Mouse (Mus musculus): Measurements from ENCODE around the gene Cd44. TPM values are rescaled to one million over a fixed set of nuclear protein-coding genes. Genes with fewer than 3 reads are reported as not detected.

The Cd44 gene
- polyA plus RNA-seq, 1 experiment from 2014 or later = 2.2 TPM

DNA sequence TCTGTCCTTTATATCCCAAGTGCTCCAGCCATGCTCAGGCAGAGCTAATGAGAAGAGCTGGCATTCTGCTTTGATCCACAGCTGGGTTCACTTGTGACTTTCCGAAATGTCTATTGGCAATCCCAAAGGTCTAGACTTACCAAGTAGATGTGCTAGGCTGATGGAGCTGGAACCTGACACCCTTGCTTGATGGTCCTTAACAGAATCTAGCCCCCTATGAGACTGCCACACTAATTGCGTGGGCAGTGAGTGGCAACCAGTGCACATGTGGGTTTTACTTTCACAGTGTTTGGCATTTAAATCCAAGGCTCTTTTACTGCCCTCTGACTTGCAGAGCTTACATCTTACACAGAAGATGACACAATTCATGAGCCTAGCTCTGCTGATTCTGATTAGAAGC, 29.0 kb downstream of the Cd44 start:
- Histone ChIP-seq H3K9ac (ENCODE audit: low read length) (no peak overlapping the region), H3K27me3 (ENCODE audit: control insufficient read depth, insufficient read depth, low read length) (no peaks in the 10 kb centered on the region), H3K4me1 (ENCODE audit: control insufficient read depth, insufficient read depth, low read length) (no peaks in the 10 kb centered on the region), H3K4me3 (ENCODE audit: low read depth, low read length) (no peak overlapping the region), H3K4me2 (ENCODE audit: low read depth) (no peak overlapping the region), H3K9me3 (ENCODE audit: control insufficient read depth, low read length) (no peaks in the 10 kb centered on the region), H3K36me3 (ENCODE audit: control insufficient read depth, insufficient read depth, low read length) (no peaks in the 10 kb centered on the region), H3K27ac (ENCODE audit: low read depth, low read length) (no peak overlapping the region)
- no peak for ATAC-seq (ENCODE audit: insufficient read depth, low FRiP score, low TSS enrichment)
- WGBS = 81% methylated on average over 2 of the region's 2 CpGs
- DNase-seq (ENCODE audit: low spot score) = no peak

DNA sequence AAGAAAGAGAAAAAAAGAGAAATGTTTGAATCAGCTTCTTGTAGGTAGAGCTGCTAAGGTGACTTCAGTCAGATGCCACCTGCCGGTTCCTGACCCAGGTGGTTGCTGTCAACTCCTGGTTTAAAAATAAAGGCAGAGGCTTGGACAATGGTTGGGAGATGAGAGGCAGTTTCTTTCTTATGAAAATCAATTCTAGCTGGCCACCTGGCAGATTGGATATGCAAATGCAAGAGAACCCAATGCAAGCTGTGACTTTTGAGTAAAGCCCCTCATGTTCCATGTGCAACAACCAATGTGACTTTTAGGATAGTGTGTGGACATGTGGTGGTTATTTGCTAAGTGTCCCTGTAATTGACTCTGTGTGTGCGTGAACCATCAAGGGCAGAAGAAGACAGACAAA, 33.0 kb downstream of the Cd44 start:
- DNase-seq (ENCODE audit: low spot score) (no peak), ATAC-seq (ENCODE audit: insufficient read depth, low FRiP score, low TSS enrichment) (no peak)
- Histone ChIP-seq H3K36me3 (ENCODE audit: control insufficient read depth, insufficient read depth, low read length) (no peaks in the 10 kb centered on the region), H3K4me1 (ENCODE audit: control insufficient read depth, insufficient read depth, low read length) (no peaks in the 10 kb centered on the region), H3K27ac (ENCODE audit: low read depth, low read length) (no peak overlapping the region), H3K4me3 (ENCODE audit: low read depth, low read length) (no peak overlapping the region), H3K27me3 (ENCODE audit: control insufficient read depth, insufficient read depth, low read length) (no peaks in the 10 kb centered on the region), H3K9me3 (ENCODE audit: control insufficient read depth, low read length) (no peaks in the 10 kb centered on the region), H3K9ac (ENCODE audit: low read length) (no peak overlapping the region), H3K4me2 (ENCODE audit: low read depth) (no peak overlapping the region)
- WGBS = 86% methylated on average over 2 of the region's 2 CpGs

DNA sequence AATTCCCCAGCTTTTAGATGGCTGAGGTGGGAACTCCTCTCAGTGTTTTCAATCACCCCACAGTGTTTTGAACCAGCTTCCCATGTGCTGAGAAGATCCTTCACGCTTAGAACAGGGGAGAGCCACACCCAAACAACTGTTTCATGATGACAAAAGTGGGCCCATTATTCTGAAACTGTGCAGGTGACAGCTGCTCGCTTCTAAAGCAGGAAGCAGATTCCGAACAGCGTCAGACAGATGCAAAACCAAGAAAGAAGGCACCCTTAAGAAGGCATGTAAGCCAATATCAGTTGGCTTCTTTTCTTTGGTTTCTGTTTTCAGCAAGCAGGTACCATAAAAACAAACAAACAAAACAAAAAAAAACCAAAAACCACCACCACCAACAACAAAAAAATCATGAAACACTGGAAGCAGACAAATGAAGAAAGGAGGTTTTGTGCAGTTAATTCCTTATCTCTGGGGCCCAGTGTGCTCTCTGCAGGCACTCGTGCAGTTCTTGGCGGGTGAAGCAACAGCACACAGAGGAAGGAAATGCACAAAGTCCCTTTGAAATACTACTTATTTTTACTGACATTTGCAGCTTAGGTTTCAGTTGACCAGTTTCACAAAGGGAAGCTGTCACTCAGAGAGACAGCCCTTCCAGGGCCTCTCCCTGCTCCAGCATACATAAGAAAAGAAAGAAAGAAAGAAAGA, 33.9 kb downstream of the Cd44 start:
- Histone ChIP-seq H3K4me2 (ENCODE audit: low read depth) (no peak overlapping the region), H3K4me3 (ENCODE audit: low read depth, low read length) (no peak overlapping the region), H3K27ac (ENCODE audit: low read depth, low read length) (no peak overlapping the region), H3K9me3 (ENCODE audit: control insufficient read depth, low read length) (no peaks in the 10 kb centered on the region), H3K9ac (ENCODE audit: low read length) (no peak overlapping the region), H3K27me3 (ENCODE audit: control insufficient read depth, insufficient read depth, low read length) (no peaks in the 10 kb centered on the region), H3K36me3 (ENCODE audit: control insufficient read depth, insufficient read depth, low read length) (no peaks in the 10 kb centered on the region), H3K4me1 (ENCODE audit: control insufficient read depth, insufficient read depth, low read length) (no peaks in the 10 kb centered on the region)
- ATAC-seq (ENCODE audit: insufficient read depth, low FRiP score, low TSS enrichment) (no peak), DNase-seq (ENCODE audit: low spot score) (no peak)
- WGBS = 76% methylated on average over 6 of the region's 6 CpGs

- WGBS = 71% methylated on average over 1 of the region's 1 CpGs
- no peaks in the 10 kb centered on the region for H3K4me1 ChIP-seq (ENCODE audit: control insufficient read depth, insufficient read depth, low read length)
- no peak for ATAC-seq (ENCODE audit: insufficient read depth, low FRiP score, low TSS enrichment)
- no peak for DNase-seq (ENCODE audit: low spot score)
- H3K27ac ChIP-seq (ENCODE audit: low read depth, low read length) = no peak overlapping the region
- no peaks in the 10 kb centered on the region for H3K9me3 ChIP-seq (ENCODE audit: control insufficient read depth, low read length)
- H3K36me3 ChIP-seq (ENCODE audit: control insufficient read depth, insufficient read depth, low read length) = no peaks in the 10 kb centered on the region
- no peak overlapping the region for H3K9ac ChIP-seq (ENCODE audit: low read length)
- H3K4me3 ChIP-seq (ENCODE audit: low read depth, low read length) = no peak overlapping the region
- H3K4me2 ChIP-seq (ENCODE audit: low read depth) = no peak overlapping the region
- H3K27me3 ChIP-seq (ENCODE audit: control insufficient read depth, insufficient read depth, low read length) = no peaks in the 10 kb centered on the region
Observed at GRCm38 (mm10) chr2:102866594-102866993, 34.9 kb downstream of the Cd44 start.

GRCm38 (mm10) chr2:102865354-102865752, 36.1 kb downstream of the Cd44 start:
- Histone ChIP-seq H3K4me1 (ENCODE audit: control insufficient read depth, insufficient read depth, low read length) (no peaks in the 10 kb centered on the region), H3K9me3 (ENCODE audit: control insufficient read depth, low read length) (no peaks in the 10 kb centered on the region), H3K36me3 (ENCODE audit: control insufficient read depth, insufficient read depth, low read length) (no peaks in the 10 kb centered on the region), H3K27ac (ENCODE audit: low read depth, low read length) (no peak overlapping the region), H3K27me3 (ENCODE audit: control insufficient read depth, insufficient read depth, low read length) (no peaks in the 10 kb centered on the region), H3K4me3 (ENCODE audit: low read depth, low read length) (no peak overlapping the region), H3K4me2 (ENCODE audit: low read depth) (no peak overlapping the region), H3K9ac (ENCODE audit: low read length) (no peak overlapping the region)
- DNase-seq (ENCODE audit: low spot score) (no peak), ATAC-seq (ENCODE audit: insufficient read depth, low FRiP score, low TSS enrichment) (no peak)
- 86% methylated on average over 8 of the region's 8 CpGs for WGBS

- 86% methylated on average over 6 of the region's 6 CpGs for WGBS
- H3K36me3 ChIP-seq (ENCODE audit: control insufficient read depth, insufficient read depth, low read length) = no peaks in the 10 kb centered on the region
- H3K9ac ChIP-seq (ENCODE audit: low read length) = no peak overlapping the region
- no peak overlapping the region for H3K27ac ChIP-seq (ENCODE audit: low read depth, low read length)
- H3K27me3 ChIP-seq (ENCODE audit: control insufficient read depth, insufficient read depth, low read length) = no peaks in the 10 kb centered on the region
- ATAC-seq (ENCODE audit: insufficient read depth, low FRiP score, low TSS enrichment) (no peak), DNase-seq (ENCODE audit: low spot score) (no peak)
- no peaks in the 10 kb centered on the region for H3K4me1 ChIP-seq (ENCODE audit: control insufficient read depth, insufficient read depth, low read length)
- H3K4me3 ChIP-seq (ENCODE audit: low read depth, low read length) = no peak overlapping the region
- no peak overlapping the region for H3K4me2 ChIP-seq (ENCODE audit: low read depth)
- H3K9me3 ChIP-seq (ENCODE audit: control insufficient read depth, low read length) = no peaks in the 10 kb centered on the region
Observed at GRCm38 (mm10) chr2:102864695-102865353, 36.6 kb downstream of the Cd44 start.

DNA sequence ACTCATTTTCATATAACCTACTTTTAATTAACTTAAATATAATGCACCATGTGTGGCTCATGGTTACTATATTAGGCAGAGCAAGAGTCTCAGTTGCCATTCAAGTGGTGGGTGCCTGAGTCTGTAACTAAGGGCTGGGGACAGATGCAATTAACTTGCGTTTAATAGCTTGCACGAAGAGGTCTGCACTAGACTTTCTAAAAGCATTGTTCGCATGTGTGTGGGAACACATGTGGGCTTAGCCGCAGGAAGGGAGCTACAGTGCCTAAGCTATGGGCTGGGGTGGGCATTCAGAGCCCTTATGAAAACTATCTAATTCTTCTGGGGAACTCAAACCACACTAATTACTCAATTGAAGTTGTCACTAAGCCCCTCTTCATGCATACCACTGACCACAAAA, 37.4 kb downstream of the Cd44 start:
- no peaks in the 10 kb centered on the region for H3K4me1 ChIP-seq (ENCODE audit: control insufficient read depth, insufficient read depth, low read length)
- 85% methylated on average over 4 of the region's 4 CpGs for WGBS
- H3K36me3 ChIP-seq (ENCODE audit: control insufficient read depth, insufficient read depth, low read length) = no peaks in the 10 kb centered on the region
- H3K27me3 ChIP-seq (ENCODE audit: control insufficient read depth, insufficient read depth, low read length) = no peaks in the 10 kb centered on the region
- no peak overlapping the region for H3K27ac ChIP-seq (ENCODE audit: low read depth, low read length)
- no peak overlapping the region for H3K4me2 ChIP-seq (ENCODE audit: low read depth)
- no peak overlapping the region for H3K4me3 ChIP-seq (ENCODE audit: low read depth, low read length)
- H3K9me3 ChIP-seq (ENCODE audit: control insufficient read depth, low read length) = no peaks in the 10 kb centered on the region
- DNase-seq (ENCODE audit: low spot score) (no peak), ATAC-seq (ENCODE audit: insufficient read depth, low FRiP score, low TSS enrichment) (no peak)
- no peak overlapping the region for H3K9ac ChIP-seq (ENCODE audit: low read length)

DNA sequence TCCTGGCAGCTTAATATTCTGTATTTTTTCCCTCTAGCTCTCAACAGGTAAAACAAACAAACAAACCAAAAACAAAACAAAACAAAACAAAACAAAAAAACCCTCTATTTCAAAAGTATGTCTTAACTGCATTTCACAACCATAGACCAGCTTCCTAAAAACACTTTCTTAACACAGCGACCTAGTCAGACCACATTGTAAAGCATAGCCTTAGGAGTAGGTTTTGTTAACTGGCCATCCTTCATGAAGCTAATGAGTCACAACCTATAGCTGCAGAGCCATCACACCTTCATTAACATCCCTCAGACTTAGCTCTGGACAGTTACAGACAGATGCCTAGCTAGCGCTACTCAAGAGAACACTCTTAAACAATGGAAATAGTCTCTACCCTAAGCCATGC, 37.9 kb downstream of the Cd44 start:
- DNase-seq (ENCODE audit: low spot score) (no peak), ATAC-seq (ENCODE audit: insufficient read depth, low FRiP score, low TSS enrichment) (no peak)
- H3K4me1 ChIP-seq (ENCODE audit: control insufficient read depth, insufficient read depth, low read length) = no peaks in the 10 kb centered on the region
- no peak overlapping the region for H3K4me2 ChIP-seq (ENCODE audit: low read depth)
- no peak overlapping the region for H3K4me3 ChIP-seq (ENCODE audit: low read depth, low read length)
- 94% methylated on average over 2 of the region's 2 CpGs for WGBS
- H3K9ac ChIP-seq (ENCODE audit: low read length) = no peak overlapping the region
- H3K27me3 ChIP-seq (ENCODE audit: control insufficient read depth, insufficient read depth, low read length) = no peaks in the 10 kb centered on the region
- H3K27ac ChIP-seq (ENCODE audit: low read depth, low read length) = no peak overlapping the region
- no peaks in the 10 kb centered on the region for H3K9me3 ChIP-seq (ENCODE audit: control insufficient read depth, low read length)
- H3K36me3 ChIP-seq (ENCODE audit: control insufficient read depth, insufficient read depth, low read length) = no peaks in the 10 kb centered on the region

- Histone ChIP-seq H3K4me3 (ENCODE audit: low read depth, low read length) (no peak overlapping the region), H3K4me1 (ENCODE audit: control insufficient read depth, insufficient read depth, low read length) (no peaks in the 10 kb centered on the region), H3K27ac (ENCODE audit: low read depth, low read length) (no peak overlapping the region), H3K4me2 (ENCODE audit: low read depth) (no peak overlapping the region), H3K9ac (ENCODE audit: low read length) (no peak overlapping the region), H3K36me3 (ENCODE audit: control insufficient read depth, insufficient read depth, low read length) (no peaks in the 10 kb centered on the region), H3K27me3 (ENCODE audit: control insufficient read depth, insufficient read depth, low read length) (no peaks in the 10 kb centered on the region), H3K9me3 (ENCODE audit: control insufficient read depth, low read length) (no peaks in the 10 kb centered on the region)
- no peak for ATAC-seq (ENCODE audit: insufficient read depth, low FRiP score, low TSS enrichment)
- 79% methylated on average over 7 of the region's 7 CpGs for WGBS
- DNase-seq (ENCODE audit: low spot score) = no peak
Observed at GRCm38 (mm10) chr2:102862706-102863105, 38.8 kb downstream of the Cd44 start.
